Mouse (Mus musculus): ENCODE results near the gene Bag5. TPM values are rescaled to one million over a fixed set of nuclear protein-coding genes. Genes with fewer than 3 reads are reported as not detected.
"Not testable (repeated sequence)": the region's sequence is repeated elsewhere in the genome, so short reads cannot be mapped to it uniquely, and the experiment has no call there.

Gene Bag5
- polyA plus RNA-seq, 1 experiment: 7.7 TPM

GRCm38 (mm10) chr12:111716505-111716904 lies 3.4 kb upstream of the Bag5 start:
- 92% methylated on average over 7 of the region's 7 CpGs for WGBS
- H3K4me1 ChIP-seq (ENCODE audit: control insufficient read depth, insufficient read depth, low read length): peaks cover 2% of the 10 kb centered on the region; the same call in 1 of the 2 replicates
- no peak overlapping the region for H3K4me3 ChIP-seq (replicated peaks; ENCODE audit: control insufficient read depth, low read depth, low read length)
- TF ChIP-seq POLR2A (IDR thresholded peaks at IDR 0.05; ENCODE audit: borderline replicate concordance, control insufficient read depth, low read depth, low read length): no peak
- no peak for TF ChIP-seq CTCF (IDR thresholded peaks at IDR 0.05; ENCODE audit: control insufficient read depth, insufficient read depth, low read length)
- no peak overlapping the region for H3K27ac ChIP-seq (ENCODE audit: control insufficient read depth, insufficient read depth, low read depth, low read length, poor library complexity)

GRCm38 (mm10) chr12:111713880-111714279 lies 823 bp upstream of the Bag5 start:
- not testable (repeated sequence) for H3K4me1 ChIP-seq (ENCODE audit: control insufficient read depth, insufficient read depth, low read length); H3K27ac ChIP-seq (ENCODE audit: control insufficient read depth, insufficient read depth, low read depth, low read length, poor library complexity); H3K4me3 ChIP-seq (replicated peaks; ENCODE audit: control insufficient read depth, low read depth, low read length)
- WGBS: 64% methylated on average over 6 of the region's 6 CpGs

- peaks cover 2% of the 10 kb centered on the region; the same call in 1 of the 2 replicates for H3K4me1 ChIP-seq (ENCODE audit: control insufficient read depth, insufficient read depth, low read length)
- under 1% methylated on average over 33 of the region's 33 CpGs for WGBS
- TF ChIP-seq CTCF (IDR thresholded peaks at IDR 0.05; ENCODE audit: control insufficient read depth, insufficient read depth, low read length): no peak
- TF ChIP-seq POLR2A (IDR thresholded peaks at IDR 0.05; ENCODE audit: borderline replicate concordance, control insufficient read depth, low read depth, low read length): no peak
- peak overlapping the region; percentile 82 for H3K4me3 ChIP-seq (replicated peaks; ENCODE audit: control insufficient read depth, low read depth, low read length)
- peak overlapping the region; percentile 74; the same call in 1 of the 2 replicates for H3K27ac ChIP-seq (ENCODE audit: control insufficient read depth, insufficient read depth, low read depth, low read length, poor library complexity)
These were observed 581 bp downstream of the Bag5 start for GRCm38 (mm10) chr12:111712476-111712875.

- peaks cover 2% of the 10 kb centered on the region; the same call in 1 of the 2 replicates for H3K4me1 ChIP-seq (ENCODE audit: control insufficient read depth, insufficient read depth, low read length)
- no peak overlapping the region for H3K4me3 ChIP-seq (replicated peaks; ENCODE audit: control insufficient read depth, low read depth, low read length)
- 86% methylated on average over 10 of the region's 10 CpGs for WGBS
- TF ChIP-seq POLR2A (IDR thresholded peaks at IDR 0.05; ENCODE audit: borderline replicate concordance, control insufficient read depth, low read depth, low read length) (no peak), CTCF (IDR thresholded peaks at IDR 0.05; ENCODE audit: control insufficient read depth, insufficient read depth, low read length) (no peak)
- no peak overlapping the region for H3K27ac ChIP-seq (ENCODE audit: control insufficient read depth, insufficient read depth, low read depth, low read length, poor library complexity)
These were observed 3.0 kb downstream of the Bag5 start for GRCm38 (mm10) chr12:111710091-111710490.

GRCm38 (mm10) chr12:111708181-111708580 lies 4.9 kb downstream of the Bag5 start:
- Histone ChIP-seq H3K4me1 (ENCODE audit: control insufficient read depth, insufficient read depth, low read length) (no peaks in the 10 kb centered on the region; the same call in 1 of the 2 replicates), H3K4me3 (replicated peaks; ENCODE audit: control insufficient read depth, low read depth, low read length) (no peak overlapping the region), H3K27ac (ENCODE audit: control insufficient read depth, insufficient read depth, low read depth, low read length, poor library complexity) (no peak overlapping the region)
- 60% methylated on average over 4 of the region's 4 CpGs for WGBS
- TF ChIP-seq CTCF (IDR thresholded peaks at IDR 0.05; ENCODE audit: control insufficient read depth, insufficient read depth, low read length): no peak

GRCm38 (mm10) chr12:111705186-111705973 lies 7.7 kb downstream of the Bag5 start:
- 78% methylated on average over 15 of the region's 15 CpGs for WGBS
- Histone ChIP-seq H3K4me1 (ENCODE audit: control insufficient read depth, insufficient read depth, low read length) (no peaks in the 10 kb centered on the region), H3K4me3 (replicated peaks; ENCODE audit: control insufficient read depth, low read depth, low read length) (no peak overlapping the region), H3K27ac (ENCODE audit: control insufficient read depth, insufficient read depth, low read depth, low read length, poor library complexity) (no peak overlapping the region; the same call in 1 of the 2 replicates)
- TF ChIP-seq POLR2A (IDR thresholded peaks at IDR 0.05; ENCODE audit: borderline replicate concordance, control insufficient read depth, low read depth, low read length) (no peak), CTCF (IDR thresholded peaks at IDR 0.05; ENCODE audit: control insufficient read depth, insufficient read depth, low read length) (no peak)

GRCm38 (mm10) chr12:111704609-111705008 lies 8.4 kb downstream of the Bag5 start:
- TF ChIP-seq CTCF (IDR thresholded peaks at IDR 0.05; ENCODE audit: control insufficient read depth, insufficient read depth, low read length): no peak
- no peak for TF ChIP-seq POLR2A (IDR thresholded peaks at IDR 0.05; ENCODE audit: borderline replicate concordance, control insufficient read depth, low read depth, low read length)
- WGBS: 78% methylated on average over 9 of the region's 9 CpGs
- no peak overlapping the region for H3K4me3 ChIP-seq (replicated peaks; ENCODE audit: control insufficient read depth, low read depth, low read length)
- H3K4me1 ChIP-seq (ENCODE audit: control insufficient read depth, insufficient read depth, low read length): no peaks in the 10 kb centered on the region
- no peak overlapping the region for H3K27ac ChIP-seq (ENCODE audit: control insufficient read depth, insufficient read depth, low read depth, low read length, poor library complexity)

GRCm38 (mm10) chr12:111703301-111703700 lies 9.8 kb downstream of the Bag5 start:
- H3K27ac ChIP-seq (ENCODE audit: control insufficient read depth, insufficient read depth, low read depth, low read length, poor library complexity): no peak overlapping the region
- no peak overlapping the region for H3K4me3 ChIP-seq (replicated peaks; ENCODE audit: control insufficient read depth, low read depth, low read length)
- TF ChIP-seq CTCF (IDR thresholded peaks at IDR 0.05; ENCODE audit: control insufficient read depth, insufficient read depth, low read length) (no peak), POLR2A (IDR thresholded peaks at IDR 0.05; ENCODE audit: borderline replicate concordance, control insufficient read depth, low read depth, low read length) (no peak)
- 62% methylated on average over 3 of the region's 3 CpGs for WGBS
- H3K4me1 ChIP-seq (ENCODE audit: control insufficient read depth, insufficient read depth, low read length): no peaks in the 10 kb centered on the region
